Mouse (Mus musculus) heart, embryonic 13.5 days (tissue): Measurements from ENCODE around the gene Morn1. TPM values are rescaled to one million over a fixed set of nuclear protein-coding genes. Genes with fewer than 3 reads are reported as not detected.

ENCODE experiments used
- ATAC-seq: fragments of 200-750 bp; cut with Nextera tagmentation; 2 replicates; pipeline ENCODE4 v1.8.0; 2017; ENCODE audit warnings: moderate TSS enrichment; ENCODE audit not compliant: insufficient number of reproducible peaks, low FRiP score, low TSS enrichment; ENCODE audit errors: extremely low read depth
- H3K27ac ChIP-seq: fragments of 300-500 bp; sonication (generic); replicated peaks from 2 replicates; pipeline ENCODE4 v1.5.1; 2015; ENCODE audit warnings: moderate library complexity, mild to moderate bottlenecking, inconsistent platforms
- H3K27me3 ChIP-seq: fragments of 300-500 bp; sonication (generic); replicated peaks from 2 replicates; pipeline ENCODE4 v1.6.1; 2015; ENCODE audit warnings: mild to moderate bottlenecking, inconsistent platforms
- H3K36me3 ChIP-seq: fragments of 300-500 bp; sonication (generic); 2 replicates; pipeline ENCODE4 v1.6.1; 2015; ENCODE audit warnings: mild to moderate bottlenecking, inconsistent platforms
- H3K4me1 ChIP-seq: fragments of 300-500 bp; sonication (generic); 2 replicates; pipeline ENCODE4 v1.6.1; 2015; ENCODE audit warnings: inconsistent platforms
- H3K4me2 ChIP-seq: fragments of 300-500 bp; sonication (generic); 2 replicates; pipeline ENCODE4 v1.6.1; 2015; ENCODE audit warnings: inconsistent platforms, mild to moderate bottlenecking, moderate library complexity
- H3K4me3 ChIP-seq: fragments of 300-500 bp; sonication (generic); 2 replicates; pipeline ENCODE4 v1.5.1; 2015; ENCODE audit warnings: moderate library complexity, mild to moderate bottlenecking, inconsistent platforms
- H3K9ac ChIP-seq: fragments of 300-500 bp; sonication (generic); 2 replicates; pipeline ENCODE4 v1.6.1; 2015; ENCODE audit warnings: inconsistent platforms, mild to moderate bottlenecking, moderate library complexity
- H3K9me3 ChIP-seq: fragments of 300-500 bp; sonication (generic); 2 replicates; pipeline ENCODE4 v1.6.1; 2016; ENCODE audit warnings: inconsistent platforms
- WGBS: fragments of 180-500 bp; shearing (Covaris S2); methylation state at CpG from one replicate; pipeline ENCODE4 v1.1.7; 2015; ENCODE audit warnings: mixed read lengths; 5-methylcytosine and 5-hydroxymethylcytosine counted together
- polyA plus RNA-seq: library from polyadenylated mRNA; unstranded; fragments of >200 nt; fragmentation: Nextera tagmentation; extraction: Ambion mirVana; gene quantifications from 2 replicates; pipeline ENCODE4 v1.2.1, GENCODE M21; 2015

Morn1 gene
- polyA plus RNA-seq, 1 experiment from 2014 or later, result 2.1 TPM

DNA sequence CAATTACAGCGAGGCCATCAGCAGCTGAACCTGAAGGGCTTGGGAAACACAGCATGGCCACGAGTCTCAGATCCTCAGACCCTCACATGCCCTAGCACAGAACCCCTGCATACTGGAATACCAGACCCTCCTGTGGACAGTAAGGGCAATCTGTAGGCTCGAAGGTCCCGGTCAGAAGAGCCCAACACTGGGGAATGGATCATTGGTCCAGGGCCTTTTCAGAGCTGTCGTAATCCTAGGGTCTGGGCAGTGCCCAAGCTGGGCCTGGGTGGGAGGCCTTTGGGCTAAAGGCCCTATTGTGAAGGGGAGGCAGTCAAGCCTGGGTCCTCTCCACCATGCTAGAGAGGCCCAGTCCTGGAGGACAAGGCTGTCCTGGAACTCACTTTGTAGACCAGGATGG, 56.5 kb downstream of the Morn1 start:
- WGBS, result 89% methylated on average over 5 of the region's 5 CpGs
- peaks cover 48% of the 10 kb centered on the region for H3K4me1 ChIP-seq
- no peaks in the 10 kb centered on the region for H3K9me3 ChIP-seq
- H3K27ac ChIP-seq, result peak overlapping the region; percentile 96
- ATAC-seq, result no peak
- no peak overlapping the region for H3K9ac ChIP-seq
- no peaks in the 10 kb centered on the region for H3K36me3 ChIP-seq
- no peak overlapping the region for H3K4me2 ChIP-seq
- H3K27me3 ChIP-seq, result no peaks in the 10 kb centered on the region
- H3K4me3 ChIP-seq, result no peak overlapping the region

- no peaks in the 10 kb centered on the region for H3K27me3 ChIP-seq
- H3K36me3 ChIP-seq, result no peaks in the 10 kb centered on the region
- peak overlapping the region; percentile 96 for H3K27ac ChIP-seq
- H3K9me3 ChIP-seq, result no peaks in the 10 kb centered on the region
- no peak overlapping the region for H3K4me2 ChIP-seq
- H3K4me3 ChIP-seq, result no peak overlapping the region
- 54% methylated on average over 2 of the region's 2 CpGs for WGBS
- no peak for ATAC-seq
- peaks cover 52% of the 10 kb centered on the region for H3K4me1 ChIP-seq
- H3K9ac ChIP-seq, result peak overlapping the region; percentile 67
These were observed 57.0 kb downstream of the Morn1 start for GRCm38 (mm10) chr4:155143411-155143810.

DNA sequence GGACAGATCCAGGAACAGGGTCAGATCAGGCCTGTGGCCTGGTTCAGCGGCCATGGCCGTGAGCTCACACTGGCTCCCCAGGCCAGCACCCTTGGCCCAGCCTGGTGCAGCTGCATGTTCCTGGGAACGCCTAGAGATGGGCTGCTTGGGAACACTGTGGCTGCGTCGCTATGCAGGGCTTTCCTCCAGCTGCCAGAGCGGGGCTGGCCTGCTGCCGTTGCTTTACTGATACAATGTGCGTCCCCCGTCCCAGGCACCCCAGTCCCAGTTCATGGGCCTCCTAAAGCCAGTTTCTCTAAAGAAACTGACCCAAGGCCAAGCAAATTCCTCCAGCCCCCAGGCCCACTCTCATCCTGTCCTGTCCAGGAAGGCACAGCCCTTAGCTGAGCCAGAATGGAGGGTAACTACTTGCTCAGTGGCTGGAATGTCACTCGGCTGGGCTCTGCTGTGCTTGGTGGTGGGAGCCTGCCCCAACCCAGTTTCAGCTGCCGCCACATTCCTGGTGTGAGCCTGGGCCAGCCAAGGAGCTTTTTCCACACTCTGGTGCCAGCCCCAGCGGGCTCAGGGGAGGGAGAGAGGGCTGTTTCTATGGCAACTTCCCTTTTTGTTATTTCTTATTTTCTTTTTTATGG, 57.6 kb downstream of the Morn1 start:
- H3K4me3 ChIP-seq, result no peak overlapping the region
- H3K27ac ChIP-seq, result peak overlapping the region; percentile 96
- 28% methylated on average over 12 of the region's 12 CpGs for WGBS
- no peaks in the 10 kb centered on the region for H3K36me3 ChIP-seq
- peak; percentile 62 for ATAC-seq
- no peaks in the 10 kb centered on the region for H3K27me3 ChIP-seq
- H3K4me1 ChIP-seq, result peaks cover 58% of the 10 kb centered on the region
- peak overlapping the region; percentile 67 for H3K9ac ChIP-seq
- no peaks in the 10 kb centered on the region for H3K9me3 ChIP-seq
- H3K4me2 ChIP-seq, result peak overlapping the region; percentile 34

DNA sequence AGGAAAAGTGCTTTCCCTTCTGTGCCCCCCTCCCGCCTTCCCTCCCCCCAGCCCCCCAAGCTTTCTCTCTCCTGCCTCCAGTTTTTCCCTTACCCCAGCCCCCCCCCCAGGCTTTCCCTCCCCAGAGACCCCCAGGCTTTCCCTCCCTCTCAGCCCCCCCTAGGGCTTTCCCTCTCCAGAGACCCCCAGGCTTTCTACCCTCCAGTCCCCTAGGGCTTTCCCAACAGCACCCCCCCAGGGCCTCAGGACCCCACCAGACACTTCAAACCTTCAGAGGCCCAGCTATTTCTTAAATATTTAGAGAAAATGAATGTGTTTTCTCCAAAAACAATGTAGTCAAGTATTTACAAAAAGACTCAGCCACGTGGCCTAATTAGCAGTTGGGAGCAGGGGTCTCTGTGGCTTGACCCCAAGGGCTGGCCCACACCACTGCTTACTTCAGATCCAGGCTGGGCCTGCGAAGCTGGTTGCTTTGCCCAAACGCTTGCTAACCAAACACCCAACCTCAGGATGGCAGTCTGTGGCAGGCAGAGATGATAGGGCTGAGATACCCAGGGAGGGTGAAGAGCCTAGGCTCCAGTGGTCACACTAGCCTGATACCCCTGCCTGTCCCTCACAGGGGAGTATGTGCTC, 58.3 kb downstream of the Morn1 start:
- no peak overlapping the region for H3K4me3 ChIP-seq
- H3K9me3 ChIP-seq, result no peaks in the 10 kb centered on the region
- H3K9ac ChIP-seq, result peak overlapping the region; percentile 67
- peaks cover 63% of the 10 kb centered on the region for H3K4me1 ChIP-seq
- no peaks in the 10 kb centered on the region for H3K27me3 ChIP-seq
- no peak overlapping the region for H3K4me2 ChIP-seq
- WGBS, result 67% methylated on average over 4 of the region's 4 CpGs
- no peak for ATAC-seq
- H3K36me3 ChIP-seq, result no peaks in the 10 kb centered on the region
- H3K27ac ChIP-seq, result peak overlapping the region; percentile 96

DNA sequence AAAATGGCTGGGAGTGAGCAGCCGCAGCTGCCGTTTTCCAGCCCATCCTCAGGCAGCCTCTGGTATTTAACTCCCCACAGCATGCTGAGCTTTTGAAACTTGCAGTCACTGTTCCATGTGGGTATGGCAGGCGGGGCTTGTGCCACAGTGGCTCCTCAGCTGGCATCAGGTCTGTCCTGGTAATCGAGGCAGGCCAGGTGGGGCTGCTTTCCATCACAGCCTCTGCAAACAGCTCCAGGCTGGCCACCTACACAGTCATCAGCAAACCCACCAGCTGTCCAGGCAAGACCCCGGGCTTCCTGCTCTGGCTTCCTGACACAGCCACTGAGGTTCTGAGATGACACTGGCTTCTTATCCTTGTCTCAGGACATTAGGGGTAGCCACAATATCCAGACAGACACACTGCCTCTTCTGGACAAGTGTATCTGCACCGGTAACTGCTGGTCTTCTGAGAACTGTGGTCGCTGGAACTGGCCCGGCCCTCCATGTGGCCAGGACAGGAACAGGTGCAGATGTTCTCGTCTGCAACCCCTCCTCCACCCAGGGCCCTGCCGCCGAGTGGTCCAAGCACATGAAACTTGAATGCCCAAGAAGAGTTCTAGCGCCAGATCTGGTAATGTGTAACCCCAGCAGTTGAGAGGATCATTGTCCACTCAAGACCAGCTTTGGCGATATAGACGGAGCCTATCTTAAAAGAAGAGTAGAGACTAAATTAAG, 59.9 kb downstream of the Morn1 start:
- no peaks in the 10 kb centered on the region for H3K36me3 ChIP-seq
- H3K4me1 ChIP-seq, result peaks cover 63% of the 10 kb centered on the region
- no peak for ATAC-seq
- 67% methylated on average over 14 of the region's 14 CpGs for WGBS
- H3K9me3 ChIP-seq, result no peaks in the 10 kb centered on the region
- no peak overlapping the region for H3K9ac ChIP-seq
- H3K27me3 ChIP-seq, result no peaks in the 10 kb centered on the region
- H3K4me3 ChIP-seq, result no peak overlapping the region
- H3K4me2 ChIP-seq, result no peak overlapping the region
- no peak overlapping the region for H3K27ac ChIP-seq

- H3K9me3 ChIP-seq, result no peaks in the 10 kb centered on the region
- H3K4me2 ChIP-seq, result no peak overlapping the region
- peaks cover 11% of the 10 kb centered on the region; the same call in 1 of the 2 replicates for H3K36me3 ChIP-seq
- WGBS, result 54% methylated on average over 4 of the region's 4 CpGs
- H3K27me3 ChIP-seq, result no peaks in the 10 kb centered on the region
- H3K4me3 ChIP-seq, result no peak overlapping the region
- H3K4me1 ChIP-seq, result peaks cover 71% of the 10 kb centered on the region
- H3K9ac ChIP-seq, result no peak overlapping the region
- no peak for ATAC-seq
- no peak overlapping the region for H3K27ac ChIP-seq
These were observed 62.1 kb downstream of the Morn1 start for GRCm38 (mm10) chr4:155148453-155148852.

DNA sequence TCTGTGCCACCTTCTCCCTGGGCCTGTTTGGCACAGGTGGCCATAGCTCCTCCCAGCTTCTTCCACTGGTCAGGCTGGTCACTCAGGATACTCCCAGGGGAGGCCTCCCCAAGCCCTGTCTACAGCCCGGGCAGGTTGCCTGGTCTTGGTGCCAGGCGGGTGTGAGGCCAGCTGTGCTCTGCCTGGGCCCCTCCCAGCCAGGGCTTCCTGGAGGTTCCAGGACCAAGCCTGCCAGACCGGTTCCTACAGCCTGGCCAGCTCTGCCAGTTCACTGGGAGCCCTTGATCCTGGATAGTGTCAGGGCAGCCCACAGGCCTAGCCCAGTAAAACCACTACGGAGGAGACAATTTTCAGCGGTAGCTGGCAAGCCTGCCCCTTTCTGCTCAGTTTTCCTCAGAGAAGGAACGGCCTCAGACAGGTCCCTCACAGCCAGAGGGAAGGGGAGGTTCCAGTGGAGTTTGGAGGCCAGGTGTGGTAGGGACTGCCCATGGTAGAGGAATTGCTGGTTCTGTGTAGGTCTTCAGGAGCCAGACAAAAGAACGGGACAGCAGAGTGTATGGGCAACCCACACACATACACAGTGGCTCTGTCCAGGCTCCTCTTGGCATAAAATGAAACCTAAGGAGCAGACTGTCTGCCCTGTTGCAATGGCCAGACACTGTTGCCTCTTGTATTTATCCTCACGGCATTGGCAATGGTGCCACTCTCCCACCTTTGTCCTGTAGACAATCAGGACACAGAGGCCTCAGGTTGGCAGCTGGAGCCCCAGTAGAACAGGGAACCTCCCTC, 62.7 kb downstream of the Morn1 start:
- peak overlapping the region; percentile 13 for H3K27ac ChIP-seq
- H3K4me2 ChIP-seq, result no peak overlapping the region
- H3K36me3 ChIP-seq, result peaks cover 16% of the 10 kb centered on the region; the same call in 1 of the 2 replicates
- no peak overlapping the region for H3K4me3 ChIP-seq
- H3K4me1 ChIP-seq, result peaks cover 64% of the 10 kb centered on the region
- no peaks in the 10 kb centered on the region for H3K27me3 ChIP-seq
- no peak overlapping the region; the same call in 1 of the 2 replicates for H3K9ac ChIP-seq
- no peaks in the 10 kb centered on the region for H3K9me3 ChIP-seq
- 66% methylated on average over 8 of the region's 8 CpGs for WGBS
- no peak for ATAC-seq

GRCm38 (mm10) chr4:155149941-155150275, 63.5 kb downstream of the Morn1 start:
- H3K4me3 ChIP-seq, result peak overlapping the region; percentile 59; the same call in 1 of the 2 replicates

GRCm38 (mm10) chr4:155150276-155151113, 64.1 kb downstream of the Morn1 start:
- H3K27ac ChIP-seq, result peak overlapping the region; percentile 85
- peak overlapping the region; percentile 59 for H3K4me3 ChIP-seq
- H3K4me2 ChIP-seq, result peak overlapping the region; percentile 85
- H3K9me3 ChIP-seq, result no peaks in the 10 kb centered on the region
- peak overlapping the region; percentile 87 for H3K9ac ChIP-seq
- H3K36me3 ChIP-seq, result peaks cover 30% of the 10 kb centered on the region
- H3K27me3 ChIP-seq, result no peaks in the 10 kb centered on the region
- 4% methylated on average over 72 of the region's 73 CpGs for WGBS
- peaks cover 57% of the 10 kb centered on the region for H3K4me1 ChIP-seq
- ATAC-seq, result peak; percentile 65

More at GRCm38 (mm10) chr4:155149941-155150275, 63.5 kb downstream of the Morn1 start:
- Histone ChIP-seq H3K9me3 (no peaks in the 10 kb centered on the region), H3K27me3 (no peaks in the 10 kb centered on the region), H3K36me3 (peaks cover 24% of the 10 kb centered on the region), H3K27ac (peak overlapping the region; percentile 85), H3K4me1 (peaks cover 58% of the 10 kb centered on the region), H3K4me2 (peak overlapping the region; percentile 85), H3K9ac (peak overlapping the region; percentile 87)
- ATAC-seq, result no peak
- 53% methylated on average over 6 of the region's 6 CpGs for WGBS

DNA sequence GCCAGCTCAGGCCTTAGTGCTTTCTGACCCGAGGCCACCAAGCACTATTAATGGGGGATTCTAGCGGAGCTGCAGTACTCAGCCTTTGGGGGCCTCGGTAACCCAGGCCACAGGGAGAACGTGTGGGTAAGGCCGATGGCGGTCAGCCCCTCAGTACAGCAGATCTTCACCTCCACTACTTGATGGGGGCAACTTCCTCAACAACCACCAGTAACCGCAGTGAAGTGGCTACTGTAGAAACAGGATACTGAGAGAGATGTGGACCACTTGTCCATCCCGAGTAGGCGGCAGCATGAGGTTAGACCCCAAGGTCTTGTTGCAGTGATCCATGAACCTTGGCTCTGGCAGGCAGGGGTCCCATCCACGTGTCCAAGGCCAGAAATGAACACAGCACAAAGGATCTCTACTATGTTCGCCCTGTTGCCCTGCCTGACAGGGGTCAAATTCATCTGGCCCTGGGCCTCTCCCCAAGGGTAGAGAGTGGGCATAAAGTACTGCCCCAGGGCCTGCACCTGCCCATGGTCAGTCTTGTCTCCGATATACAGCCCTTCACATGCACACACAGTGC, 64.9 kb downstream of the Morn1 start:
- Histone ChIP-seq H3K4me2 (peak overlapping the region; percentile 85), H3K27ac (peak overlapping the region; percentile 85), H3K4me1 (peaks cover 55% of the 10 kb centered on the region), H3K9ac (peak overlapping the region; percentile 87), H3K4me3 (peak overlapping the region; percentile 59), H3K36me3 (peaks cover 38% of the 10 kb centered on the region), H3K9me3 (no peaks in the 10 kb centered on the region), H3K27me3 (no peaks in the 10 kb centered on the region)
- 40% methylated on average over 12 of the region's 12 CpGs for WGBS
- ATAC-seq, result no peak
